Mouse (Mus musculus): ENCODE results near the gene Rps27.

Gene Rps27

GRCm38 (mm10) chr3:90183581-90183980 lies 29.9 kb downstream of the Rps27 start:
- DNase-seq (ENCODE audit: low spot score): no peak

- DNase-seq (ENCODE audit: low spot score): no peak
Measured at GRCm38 (mm10) chr3:90179566-90179965, 33.9 kb downstream of the Rps27 start.

Measured in ovary, postnatal 10 days (tissue).